Mouse (Mus musculus) left cerebral cortex, adult 11 months (tissue): ENCODE results near the gene Ccnb3.
"Not testable (repeated sequence)": the region's sequence is repeated elsewhere in the genome, so short reads cannot be mapped to it uniquely, and the experiment has no call there.

Experiments
- DNase-seq: peaks from one replicate; pipeline ENCODE4 v3.0.0; 2022; ENCODE audit warnings: low spot score

Gene Ccnb3

DNA sequence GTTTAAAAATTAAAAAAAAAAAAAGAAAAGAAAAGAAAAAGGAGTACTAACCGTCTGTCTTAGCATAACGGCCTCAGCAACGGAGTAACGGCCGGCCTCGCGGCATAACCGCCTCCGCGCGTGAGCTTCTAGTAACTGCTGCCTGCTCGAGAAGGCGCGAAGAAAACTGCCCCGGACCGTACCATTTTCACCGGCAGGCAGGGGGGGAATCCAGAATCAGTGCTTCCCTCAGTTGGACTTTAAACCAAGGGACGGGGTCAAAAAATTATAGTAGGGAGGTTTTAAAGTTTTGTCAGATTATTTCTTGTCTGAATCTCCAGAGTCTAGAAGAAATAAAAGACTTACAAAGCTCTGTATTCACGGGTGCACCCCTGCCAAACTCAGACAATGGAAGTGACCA, at the start of gene Ccnb3:
Gene Ccnb3 (minus strand): TSS at position 101 of the 400 bp plus-strand sequence.
- DNase-seq = no peak

DNA sequence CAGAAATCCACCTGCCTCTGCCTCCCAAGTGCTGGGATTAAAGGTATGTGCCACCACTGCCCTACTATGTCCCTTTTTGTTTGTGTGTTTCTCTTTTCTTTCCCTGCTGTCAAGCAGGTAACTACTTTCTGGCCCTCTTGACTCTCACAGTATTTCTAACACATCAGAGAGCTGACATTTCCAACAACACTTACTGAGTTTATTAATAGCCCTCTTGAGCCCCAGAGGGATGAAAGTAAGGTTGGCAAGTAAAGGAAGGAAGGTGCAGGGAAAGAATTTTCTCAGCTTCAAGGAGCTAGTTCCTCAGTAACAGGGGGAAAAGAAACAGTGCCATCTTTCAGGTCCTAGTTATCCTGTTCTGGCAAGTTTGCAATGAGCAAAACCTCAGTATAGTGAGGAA, 48.9 kb upstream of the Ccnb3 start:
- no peak for DNase-seq

GRCm38 (mm10) chrX:7085878-7086277, 44.5 kb upstream of the Ccnb3 start:
- no peak for DNase-seq

- DNase-seq = no peak
These were observed 38.5 kb upstream of the Ccnb3 start for GRCm38 (mm10) chrX:7079820-7080429.

DNA sequence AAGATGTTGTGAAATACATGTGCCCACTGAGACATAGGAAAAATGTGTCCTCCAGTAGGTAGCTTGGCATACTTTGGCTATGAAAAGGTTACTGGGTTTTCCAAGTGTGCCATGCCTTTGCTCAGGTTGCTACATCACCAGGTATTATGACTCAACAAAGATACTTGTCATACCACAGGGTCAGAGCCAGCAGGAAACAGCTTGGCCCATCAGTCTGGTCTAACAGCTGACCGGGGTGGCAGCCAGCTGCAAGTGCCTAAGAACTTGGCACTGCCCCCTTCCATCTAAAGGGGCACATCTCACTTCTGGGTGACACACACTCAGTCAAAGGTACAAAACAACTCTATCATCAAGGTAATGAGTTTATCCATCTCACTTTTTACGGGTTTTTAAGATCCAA, 26.6 kb upstream of the Ccnb3 start:
- no peak for DNase-seq

DNA sequence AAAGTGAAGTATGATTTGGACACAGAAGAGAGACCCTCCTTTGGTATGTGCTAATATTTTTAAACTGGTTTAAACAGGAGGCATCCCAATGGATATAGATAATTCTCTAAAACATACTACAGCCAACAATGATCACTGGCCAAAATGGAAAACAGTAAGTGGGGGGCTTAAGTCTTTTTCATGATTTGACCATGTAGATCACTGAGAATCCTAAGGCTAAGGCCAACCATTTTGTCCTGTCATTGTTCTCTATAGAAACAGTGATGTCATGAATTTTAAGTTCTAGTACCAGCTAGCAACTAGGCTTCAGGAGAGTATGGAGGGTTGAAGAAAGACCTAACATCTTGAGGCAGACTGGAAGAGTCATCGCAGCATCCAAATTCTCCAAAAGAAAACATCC, 25.8 kb upstream of the Ccnb3 start, which contains the start of gene Akap4:
Gene Akap4 (plus strand): TSS at position 301 of the 400 bp plus-strand sequence.
- DNase-seq = no peak

DNA sequence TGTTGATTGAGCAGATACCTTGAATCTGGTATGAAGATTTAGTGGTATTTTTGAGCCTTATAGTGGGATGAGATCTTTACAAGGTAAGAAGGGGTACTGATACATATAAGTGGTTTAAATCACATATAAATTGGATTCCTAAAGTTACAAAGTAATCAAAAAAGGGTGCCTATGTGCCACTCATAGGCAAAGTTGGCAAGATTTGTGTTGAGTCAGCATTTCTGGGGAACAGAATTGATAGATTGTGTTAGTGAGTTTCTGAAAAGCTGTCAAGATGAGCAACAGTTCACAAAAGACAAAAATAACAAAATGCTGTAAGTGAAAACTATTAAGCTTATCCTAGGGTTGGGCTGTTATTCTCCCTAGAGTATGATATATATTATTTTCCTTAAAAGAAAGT, 22.7 kb upstream of the Ccnb3 start:
- no peak for DNase-seq

- DNase-seq = no peak
These were observed 16.2 kb upstream of the Ccnb3 start for GRCm38 (mm10) chrX:7057634-7058033.

GRCm38 (mm10) chrX:7057056-7057455, 15.6 kb upstream of the Ccnb3 start:
- DNase-seq = no peak

- DNase-seq = not testable (repeated sequence)
These were observed 57.5 kb downstream of the Ccnb3 start for GRCm38 (mm10) chrX:6983916-6984315.

GRCm38 (mm10) chrX:6971956-6972355, 69.5 kb downstream of the Ccnb3 start:
- DNase-seq = no peak

DNA sequence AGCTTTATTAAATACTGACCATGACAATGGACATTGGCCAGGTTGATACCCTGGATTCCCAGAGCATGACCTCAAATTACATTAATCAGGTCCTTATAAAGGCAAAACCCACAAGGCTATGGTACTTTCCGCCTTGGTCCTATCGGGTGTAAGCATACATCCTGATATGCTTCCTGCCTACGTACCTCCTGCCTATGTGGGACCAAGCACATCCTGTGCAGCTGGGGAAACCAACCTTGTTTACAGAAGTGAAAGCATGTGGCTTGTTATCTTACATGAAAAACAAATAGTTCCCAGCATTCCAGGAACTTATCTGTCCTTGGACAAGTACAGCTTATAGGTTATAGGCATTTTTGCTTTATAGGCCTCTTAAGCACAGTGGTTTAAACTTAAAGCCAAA, 72.8 kb downstream of the Ccnb3 start:
- no peak for DNase-seq
